Mouse (Mus musculus): ENCODE data around the gene Nmu. TPM values are rescaled to one million over a fixed set of nuclear protein-coding genes. Genes with fewer than 3 reads are reported as not detected.

Gene Nmu
- total RNA-seq, 2 experiments from 2014 or later, result not detected

Other genes starting within 250 kb of the Nmu start
- gene Srd5a3, start 223.5 kb downstream of the Nmu start, total RNA-seq (2021), result 10 to 100 TPM; 16.0 to 19.5 TPM
- gene Tmem165, start 179.9 kb downstream of the Nmu start, total RNA-seq (2021), result 10 to 100 TPM; 44.1 to 46.9 TPM
- 10 to 100 TPM; 42.5 to 43.2 TPM for gene Clock, start 59.0 kb downstream of the Nmu start, total RNA-seq (2021)
- gene Pdcl2, start 32.6 kb downstream of the Nmu start, total RNA-seq (2021), result not detected
- under 1 TPM in 1 of 2 experiments, not detected in 1; 0.77 TPM for gene Gm7271, start 120.3 kb upstream of the Nmu start, total RNA-seq (2021)
- gene Exoc1, start 165.5 kb upstream of the Nmu start, total RNA-seq (2021), result 10 to 100 TPM; 66.0 to 68.7 TPM
- 1 to 10 TPM; 6.9 to 8.0 TPM for gene Cep135, start 224.9 kb upstream of the Nmu start, total RNA-seq (2021)